Mouse (Mus musculus) heart, postnatal 0 days (tissue): ENCODE data around the gene Vstm5.

Experiments used
- CTCF ChIP-seq: IDR thresholded peaks from 2 replicates; pipeline ENCODE4 v1.5.1; 2016; ENCODE audit warnings: antibody characterized with exemption, control low read depth, low read depth
- EP300 ChIP-seq: IDR thresholded peaks from 2 replicates; pipeline ENCODE4 v1.6.1; 2016; ENCODE audit warnings: antibody characterized with exemption, low read depth

DNA sequence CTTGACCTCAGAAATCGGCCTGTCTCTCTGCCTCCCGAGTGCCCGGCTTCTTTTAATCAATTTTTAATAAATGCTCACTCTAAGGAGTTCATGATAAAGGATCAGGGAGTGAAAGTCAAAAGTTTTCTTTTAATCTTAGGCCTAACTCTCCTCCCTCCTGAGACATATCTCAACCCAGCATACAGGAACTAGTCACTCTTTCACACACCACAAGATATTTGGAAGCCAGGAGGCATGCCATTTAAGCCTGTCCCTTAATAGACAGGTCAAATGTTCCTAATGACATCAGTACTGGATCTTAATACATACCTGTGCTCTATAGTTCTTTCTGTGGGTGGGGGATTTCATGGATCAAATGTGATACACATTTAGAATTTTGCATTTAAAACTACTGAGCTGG is 39.5 kb downstream of the Vstm5 start:
- no peak for TF ChIP-seq CTCF
- no peak for TF ChIP-seq EP300
